ENCODE assay signal across 21 mouse cellular contexts in genomic region chrX:20608500-20608899, GRCm38 (mm10). TPM values are rescaled to one million over a fixed set of nuclear protein-coding genes. Genes with fewer than 3 reads are reported as not detected.
"Had no signal": no experiment of that assay in that cellular context is flagged by ENCODE, and none has a peak within 500 bp of the region (broad histone marks: within the 10 kb centered on the region; RNA-seq: fewer than 3 reads in every experiment).

No protein-coding gene starts in this region.

- H3K27ac ChIP-seq: midbrain, embryonic 10.5 days; midbrain, embryonic 12.5 days; neural tube, embryonic 13.5 days; neural tube, embryonic 15.5 days had no signal

- H3K9ac ChIP-seq: lung, embryonic 14.5 days; midbrain, embryonic 12.5 days; neural tube, embryonic 13.5 days; neural tube, embryonic 15.5 days had no signal

- H3K4me1 ChIP-seq: midbrain, embryonic 10.5 days; midbrain, embryonic 12.5 days; neural tube, embryonic 13.5 days; neural tube, embryonic 15.5 days had no signal

- DNase-seq: lung, adult 18-20 months; lung, embryonic 14.5 days; lung, postnatal 10 days; lung, postnatal 4 days; midbrain, embryonic 14.5 days; retina, postnatal 1 day; right cerebral cortex, adult 18-20 months; right cerebral cortex, postnatal 25 days; right cerebral cortex, postnatal 4 days; spleen, adult 18-20 months; thymus, adult 18-20 months; thymus, postnatal 14 days; thymus, postnatal 36 days had no signal

- H3K36me3 ChIP-seq: midbrain, embryonic 10.5 days; midbrain, embryonic 12.5 days; neural tube, embryonic 13.5 days; neural tube, embryonic 15.5 days had no signal

- ATAC-seq: midbrain, embryonic 16.5 days had no signal

- H3K9me3 ChIP-seq: midbrain, embryonic 10.5 days; midbrain, embryonic 12.5 days; neural tube, embryonic 13.5 days; neural tube, embryonic 15.5 days had no signal

- H3K27me3 ChIP-seq: midbrain, embryonic 12.5 days; neural tube, embryonic 13.5 days; neural tube, embryonic 15.5 days had no signal

- H3K4me3 ChIP-seq: midbrain, embryonic 10.5 days; midbrain, embryonic 12.5 days; myocyte; neural tube, embryonic 13.5 days; neural tube, embryonic 15.5 days had no signal

RNA-seq across cellular contexts. Expression of gene Rgn, which starts 58.9 kb away (rescaled TPM):
- total RNA-seq: megakaryocyte-erythroid progenitor cell, adult 5-6 weeks had no signal
- polyA plus RNA-seq: myocyte; neural tube, embryonic 11.5 days had no signal
